Mouse (Mus musculus) kidney, adult 2 months (tissue): ENCODE results near the gene Kcnk15. TPM values are rescaled to one million over a fixed set of nuclear protein-coding genes. Genes with fewer than 3 reads are reported as not detected.

Source experiments
- DNase-seq: peaks from one replicate; pipeline ENCODE4 v3.0.0; 2021
- H3K27ac ChIP-seq: fragments of 200-500 bp; 2 replicates; pipeline ENCODE4 v1.5.1; 2012; ENCODE audit warnings: low read depth, low read length, control low read depth, inconsistent platforms; ENCODE audit not compliant: insufficient read depth
- H3K27me3 ChIP-seq: fragments of 200-500 bp; replicated peaks from 2 replicates; pipeline ENCODE4 v1.6.1; 2012; ENCODE audit warnings: mild to moderate bottlenecking, moderate library complexity, low read length, inconsistent platforms; ENCODE audit not compliant: control insufficient read depth, insufficient read depth
- H3K36me3 ChIP-seq: fragments of 200-500 bp; 2 replicates; pipeline ENCODE4 v1.6.1; 2012; ENCODE audit warnings: mild to moderate bottlenecking, moderate library complexity, low read length, inconsistent platforms; ENCODE audit not compliant: control insufficient read depth, insufficient read depth
- H3K4me1 ChIP-seq: fragments of 200-500 bp; 2 replicates; pipeline ENCODE4 v1.6.1; 2011; ENCODE audit warnings: low read length; ENCODE audit not compliant: control insufficient read depth, insufficient read depth
- H3K4me3 ChIP-seq: fragments of 200-500 bp; 2 replicates; pipeline ENCODE4 v1.5.1; 2011; ENCODE audit warnings: mild to moderate bottlenecking, low read depth, low read length, control low read depth; ENCODE audit not compliant: insufficient read depth
- CTCF ChIP-seq: fragments of 200-500 bp; conservative IDR thresholded peaks from 2 replicates; pipeline ENCODE4 v1.5.1; 2011; ENCODE audit warnings: low read depth, mild to moderate bottlenecking, control low read depth, low read length, moderate library complexity, mixed read lengths; ENCODE audit not compliant: insufficient read depth, insufficient read length
- POLR2A ChIP-seq: fragments of 200-500 bp; IDR thresholded peaks from one replicate; pipeline ENCODE4 v1.6.1; 2011; ENCODE audit warnings: low read depth, low read length, control low read depth
- WGBS: fragments of 180-500 bp; shearing (Covaris S2); methylation state at CpG from one replicate; pipeline ENCODE4 v1.1.7; 2018; 5-methylcytosine and 5-hydroxymethylcytosine counted together
- polyA plus RNA-seq: library from polyadenylated mRNA; depleted of rRNA; stranded (reverse); fragments of >200 nt; gene quantifications from 2 replicates; pipeline ENCODE4 v1.2.3, GENCODE M21; 2012; rRNA removed

Gene Kcnk15
- not detected in 2 replicates for polyA plus RNA-seq

GRCm38 (mm10) chr2:163853461-163853901, at the start of gene Kcnk15:
Kcnk15 (plus strand) TSS chr2:163853651.
- Histone ChIP-seq H3K4me3 (no peak within 1 kb of the TSS), H3K36me3 (no peaks in the 10 kb centered on the region), H3K4me1 (no peaks in the 10 kb centered on the region), H3K27ac (no peak within 1 kb of the TSS), H3K27me3 (peaks cover 1% of the 10 kb centered on the region; the same call in 1 of the 2 replicates)
- no peak for TF ChIP-seq CTCF
- no peak for TF ChIP-seq POLR2A
- 1% methylated on average over 38 of the region's 38 CpGs for WGBS
- DNase-seq, result no peak

- Histone ChIP-seq H3K4me1 (no peaks in the 10 kb centered on the region), H3K36me3 (no peaks in the 10 kb centered on the region), H3K27me3 (no peaks in the 10 kb centered on the region), H3K27ac (no peak overlapping the region), H3K4me3 (no peak overlapping the region)
- no peak for DNase-seq
- no peak for TF ChIP-seq POLR2A
- no peak for TF ChIP-seq CTCF
- 63% methylated on average over 5 of the region's 5 CpGs for WGBS
Observed at GRCm38 (mm10) chr2:163803838-163804237, 49.6 kb upstream of the Kcnk15 start.

GRCm38 (mm10) chr2:163809166-163809565, 44.3 kb upstream of the Kcnk15 start:
- Histone ChIP-seq H3K36me3 (no peaks in the 10 kb centered on the region), H3K27ac (no peak overlapping the region), H3K4me3 (no peak overlapping the region), H3K4me1 (no peaks in the 10 kb centered on the region), H3K27me3 (no peaks in the 10 kb centered on the region)
- WGBS, result 91% methylated on average over 4 of the region's 4 CpGs
- TF ChIP-seq POLR2A, result no peak
- no peak for TF ChIP-seq CTCF
- DNase-seq, result no peak

GRCm38 (mm10) chr2:163809704-163810103, 43.7 kb upstream of the Kcnk15 start:
- TF ChIP-seq POLR2A (no peak), CTCF (no peak)
- H3K27ac ChIP-seq, result no peak overlapping the region
- no peak for DNase-seq
- no peaks in the 10 kb centered on the region for H3K27me3 ChIP-seq
- no peaks in the 10 kb centered on the region for H3K36me3 ChIP-seq
- H3K4me3 ChIP-seq, result no peak overlapping the region
- WGBS, result 52% methylated on average over 7 of the region's 7 CpGs
- no peaks in the 10 kb centered on the region for H3K4me1 ChIP-seq

GRCm38 (mm10) chr2:163813077-163813476, 40.4 kb upstream of the Kcnk15 start:
- no peak for DNase-seq
- Histone ChIP-seq H3K36me3 (no peaks in the 10 kb centered on the region), H3K27ac (no peak overlapping the region), H3K4me1 (no peaks in the 10 kb centered on the region), H3K4me3 (no peak overlapping the region), H3K27me3 (no peaks in the 10 kb centered on the region)
- TF ChIP-seq POLR2A, result no peak
- TF ChIP-seq CTCF, result no peak
- WGBS, result 51% methylated on average over 5 of the region's 5 CpGs

GRCm38 (mm10) chr2:163814739-163815465, 38.5 kb upstream of the Kcnk15 start:
- DNase-seq, result no peak

GRCm38 (mm10) chr2:163820607-163821006, 32.8 kb upstream of the Kcnk15 start, which contains the start of gene Ccn5:
Ccn5 (plus strand) TSS chr2:163820861.
- TF ChIP-seq POLR2A (no peak), CTCF (no peak)
- Histone ChIP-seq H3K27ac (no peak within 1 kb of the TSS), H3K27me3 (no peaks in the 10 kb centered on the region), H3K4me3 (no peak within 1 kb of the TSS), H3K36me3 (no peaks in the 10 kb centered on the region), H3K4me1 (no peaks in the 10 kb centered on the region)
- 42% methylated on average over 4 of the region's 4 CpGs for WGBS
- DNase-seq, result peak; percentile 72

More at GRCm38 (mm10) chr2:163814739-163815465, 38.5 kb upstream of the Kcnk15 start:
- no peaks in the 10 kb centered on the region for H3K27me3 ChIP-seq
- no peaks in the 10 kb centered on the region for H3K4me1 ChIP-seq
- no peak overlapping the region for H3K4me3 ChIP-seq
- no peaks in the 10 kb centered on the region for H3K36me3 ChIP-seq
- WGBS, result 88% methylated on average over 9 of the region's 9 CpGs
- no peak overlapping the region for H3K27ac ChIP-seq
- no peak for TF ChIP-seq POLR2A
- no peak for TF ChIP-seq CTCF

- no peak for TF ChIP-seq POLR2A
- peak; percentile 80 for TF ChIP-seq CTCF
- H3K4me3 ChIP-seq, result no peak overlapping the region
- H3K4me1 ChIP-seq, result no peaks in the 10 kb centered on the region
- peak; percentile 37 for DNase-seq
- no peaks in the 10 kb centered on the region for H3K36me3 ChIP-seq
- no peak overlapping the region for H3K27ac ChIP-seq
- WGBS, result 4% methylated on average over 4 of the region's 4 CpGs
- H3K27me3 ChIP-seq, result no peaks in the 10 kb centered on the region; the same call in 1 of the 2 replicates
Observed at GRCm38 (mm10) chr2:163823248-163823647, 30.2 kb upstream of the Kcnk15 start.
